Mouse (Mus musculus) cerebellum, adult 2 months (tissue): ENCODE data around the gene Rgs21.

Experiments
- CTCF ChIP-seq: fragments of 200-500 bp; IDR thresholded peaks from 2 replicates; pipeline ENCODE4 v1.5.1; 2011; ENCODE audit warnings: low read depth, mild to moderate bottlenecking, control low read depth, low read length, moderate library complexity, borderline replicate concordance; ENCODE audit not compliant: insufficient read depth
- POLR2A ChIP-seq: fragments of 200-500 bp; IDR thresholded peaks from 2 replicates; pipeline ENCODE4 v1.6.1; 2011; ENCODE audit warnings: low read length, control low read depth, borderline replicate concordance; ENCODE audit not compliant: insufficient read depth

DNA sequence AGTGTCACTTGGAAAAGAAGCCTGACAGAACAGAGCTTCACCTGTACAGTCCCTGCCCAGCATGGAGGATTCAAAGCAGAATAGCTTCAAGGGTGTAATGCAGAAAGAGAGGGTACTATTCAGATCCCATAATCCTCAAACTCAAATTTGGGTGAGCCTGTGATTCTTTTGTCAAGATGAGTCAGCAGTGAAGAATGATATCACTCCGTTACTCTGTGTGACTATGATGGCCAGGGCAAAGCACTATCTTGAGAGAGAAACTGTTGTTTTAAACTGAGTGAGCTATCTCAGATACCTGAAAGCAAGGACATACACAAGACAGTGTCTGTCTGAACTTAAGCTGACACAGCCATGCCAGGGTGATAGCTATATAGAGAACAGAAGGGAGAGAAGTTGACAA, 11.9 kb upstream of the Rgs21 start:
- TF ChIP-seq CTCF: no peak
- no peak for TF ChIP-seq POLR2A
